Mouse (Mus musculus) c-Kit-positive CD71-positive TER-119-positive erythroid progenitor cells, embryonic 14.5 days (primary cell): ENCODE results near the gene 1700066M21Rik.

Source experiments
- DNase-seq: peaks from one replicate; pipeline ENCODE4 v3.0.0-alpha.2; 2013; ENCODE audit warnings: low spot score

Gene 1700066M21Rik

DNA sequence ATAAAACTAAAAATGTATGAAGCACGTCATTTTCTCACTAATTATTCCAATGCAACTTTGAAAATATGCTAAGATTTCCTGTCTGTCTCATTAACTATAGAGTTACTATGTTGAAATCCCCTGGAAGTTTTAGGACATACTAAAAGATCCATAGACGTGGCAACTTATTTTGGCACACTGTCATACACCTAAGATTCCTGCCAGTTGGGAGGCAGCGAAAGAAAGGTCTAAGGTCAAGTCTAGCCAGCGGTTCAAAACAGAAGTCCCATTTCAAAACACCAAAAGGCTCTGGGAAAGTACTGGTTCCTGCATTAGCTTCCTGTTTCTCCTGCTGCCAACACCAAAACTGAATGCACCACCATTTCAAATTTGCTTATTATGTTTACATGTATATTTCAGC lies 15.0 kb downstream of the 1700066M21Rik start:
- DNase-seq: no peak

DNA sequence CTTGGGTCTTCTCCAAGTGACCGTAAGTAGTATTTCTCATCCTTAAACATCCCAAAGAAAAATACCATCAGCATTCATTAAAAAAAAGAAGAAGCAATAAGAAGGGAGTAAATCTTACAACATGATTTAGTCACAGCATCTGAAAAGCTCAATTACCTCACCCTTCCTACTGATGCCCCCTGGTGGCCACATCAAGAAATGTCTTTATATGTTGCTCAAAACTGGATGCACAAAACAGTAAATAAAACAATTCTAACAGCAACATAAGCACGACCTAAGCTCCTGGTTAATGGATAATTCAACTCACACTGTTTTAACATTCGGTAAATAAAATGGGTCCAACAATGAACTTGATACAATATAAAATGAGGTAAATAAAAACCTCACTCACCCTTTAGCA lies 16.6 kb downstream of the 1700066M21Rik start:
- DNase-seq: peak; percentile 53

DNA sequence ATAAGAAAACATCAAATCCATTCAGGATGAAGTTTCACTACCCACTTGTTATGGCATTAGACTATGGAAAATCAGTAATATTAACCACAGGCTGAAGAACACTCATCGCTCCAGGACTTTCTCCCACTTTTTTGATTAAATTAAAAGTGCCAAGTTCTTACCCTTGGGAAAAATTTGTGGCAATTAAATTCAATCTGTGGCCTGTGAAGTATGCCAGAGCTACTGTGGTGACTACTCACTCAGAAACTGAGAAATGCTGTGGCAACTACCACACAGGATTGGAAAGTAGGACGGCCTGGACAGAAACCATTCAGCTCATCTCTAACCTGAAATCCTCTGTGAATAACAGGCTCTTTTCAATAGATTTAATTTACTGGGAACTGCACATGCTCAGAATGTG lies 22.9 kb downstream of the 1700066M21Rik start:
- DNase-seq: no peak

GRCm38 (mm10) chr1:57400877-57401276 lies 23.5 kb downstream of the 1700066M21Rik start:
- no peak for DNase-seq

- no peak for DNase-seq
These were observed 24.7 kb downstream of the 1700066M21Rik start for GRCm38 (mm10) chr1:57402116-57402515.

- peak; percentile 82 for DNase-seq
These were observed 29.0 kb downstream of the 1700066M21Rik start, which contains the start of the genes Maip1 and Tyw5 for GRCm38 (mm10) chr1:57406187-57407151. Gene Maip1 (plus strand): TSS chr1:57406328. Gene Tyw5 (minus strand): TSS chr1:57407101.

DNA sequence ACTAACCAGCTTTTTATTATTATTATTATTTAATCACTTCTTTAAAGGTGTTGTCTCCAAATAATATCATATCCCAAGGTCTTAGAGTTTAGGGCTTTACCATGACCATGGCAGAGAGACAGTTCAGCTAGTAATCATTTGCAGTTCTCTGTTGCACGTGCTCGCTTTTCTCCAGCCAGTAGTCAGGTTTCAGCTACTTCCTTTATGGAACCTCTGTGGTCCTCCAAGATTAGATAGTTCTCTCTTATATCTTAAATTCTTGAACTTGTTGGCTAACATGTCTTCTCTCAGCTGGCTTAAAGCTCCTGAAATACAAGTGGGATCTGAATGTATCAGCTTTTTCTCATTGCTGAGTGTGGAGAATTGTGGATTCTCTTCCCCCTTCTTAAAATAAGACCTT lies 31.6 kb downstream of the 1700066M21Rik start:
- DNase-seq: no peak

DNA sequence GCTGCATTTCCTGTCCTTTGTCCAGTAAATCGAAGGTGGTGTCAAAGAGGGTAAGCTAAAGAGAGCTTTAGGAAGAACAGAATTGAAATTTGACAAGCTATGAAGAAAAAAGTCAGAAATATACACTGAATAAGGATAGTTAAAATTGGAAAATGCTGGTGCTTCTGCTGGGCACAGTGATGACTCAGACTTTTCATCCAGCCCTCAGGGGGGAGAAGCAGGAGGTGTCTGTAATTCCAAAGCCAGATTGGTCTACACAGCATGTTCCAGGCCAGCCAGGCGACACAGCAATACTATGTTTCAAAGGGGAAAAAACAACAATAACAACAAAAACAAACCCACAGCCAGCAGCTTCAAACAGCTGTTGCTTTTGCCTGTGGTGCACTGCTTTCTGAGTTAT lies 36.0 kb downstream of the 1700066M21Rik start:
- no peak for DNase-seq

- no peak for DNase-seq
These were observed 46.3 kb downstream of the 1700066M21Rik start for GRCm38 (mm10) chr1:57423696-57424095.

DNA sequence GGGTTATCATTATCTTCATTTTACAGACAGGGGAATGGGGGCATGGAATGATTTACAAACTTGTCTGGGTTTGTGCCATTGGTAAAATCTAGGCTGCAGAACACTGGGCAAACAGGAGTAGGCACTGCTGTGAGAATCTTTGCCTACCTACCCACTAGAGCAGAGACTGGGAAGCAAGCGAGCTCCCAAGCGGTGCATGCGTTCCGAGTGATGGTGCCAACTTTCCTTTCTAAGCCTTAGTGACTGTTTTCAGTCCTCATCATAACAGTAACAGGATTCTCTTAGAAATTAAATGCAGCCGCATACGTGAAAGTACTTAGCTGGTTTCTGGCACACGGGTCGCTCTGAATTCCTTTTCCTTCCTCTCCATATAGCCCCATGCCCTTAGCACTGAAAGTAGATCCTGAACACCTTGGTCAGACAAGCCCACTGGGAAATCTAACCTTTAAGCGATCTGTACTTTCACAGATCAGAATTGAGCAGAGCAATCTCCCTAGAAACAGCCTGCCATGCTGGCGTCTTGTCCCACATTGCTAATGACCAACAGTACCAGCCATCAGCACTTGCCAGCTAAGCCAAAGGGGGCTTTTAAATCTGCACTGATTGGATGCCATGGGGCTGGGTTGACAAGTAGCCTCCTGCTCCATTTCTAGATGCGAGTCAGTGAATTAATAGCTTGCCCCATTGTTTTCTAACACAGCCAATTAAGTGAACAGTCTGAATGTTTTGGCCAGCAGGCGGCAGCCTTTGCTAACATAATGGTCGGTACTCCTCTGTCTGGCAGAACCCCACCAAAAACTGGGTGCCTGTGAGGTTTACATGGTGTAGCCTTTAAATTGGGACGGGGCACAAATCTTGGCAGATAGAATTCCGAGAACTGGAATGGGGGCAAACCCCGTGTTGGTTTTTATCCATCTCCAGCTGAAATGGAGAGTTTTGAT lies 51.2 kb downstream of the 1700066M21Rik start:
- DNase-seq: peak; percentile 53

DNA sequence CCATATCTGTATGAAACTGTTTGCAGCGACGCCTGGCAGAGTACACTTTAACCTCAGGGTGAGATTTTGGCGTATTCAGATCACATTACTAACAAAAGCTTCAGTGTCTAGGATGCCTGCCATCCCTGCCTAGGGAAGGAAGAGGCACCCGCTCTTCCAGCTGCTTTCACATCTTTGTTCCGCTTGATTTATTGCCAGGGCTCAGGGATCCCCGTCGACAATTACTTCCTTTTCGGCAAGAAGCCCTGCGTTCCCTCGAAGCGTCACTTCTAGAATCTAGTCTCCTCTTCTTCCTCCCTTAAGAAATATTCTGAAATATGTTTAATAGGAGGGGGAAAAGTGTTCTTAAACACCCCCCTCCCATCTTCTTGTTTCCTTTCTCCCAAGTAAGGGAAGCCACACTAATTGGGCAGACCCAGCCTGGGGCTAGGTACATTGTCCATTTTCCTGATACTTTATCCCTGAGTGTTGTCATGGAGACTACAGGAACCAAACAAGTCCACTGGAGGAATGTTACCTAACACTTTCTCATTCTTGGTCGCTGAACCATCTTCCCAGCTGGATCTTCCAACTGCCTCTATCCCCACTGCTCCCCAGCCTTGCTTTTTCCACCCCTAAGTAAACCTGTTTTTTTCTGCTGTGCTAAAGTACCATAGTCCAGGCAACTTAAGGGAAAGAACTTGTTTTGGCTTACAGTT lies 52.5 kb downstream of the 1700066M21Rik start:
- no peak for DNase-seq

DNA sequence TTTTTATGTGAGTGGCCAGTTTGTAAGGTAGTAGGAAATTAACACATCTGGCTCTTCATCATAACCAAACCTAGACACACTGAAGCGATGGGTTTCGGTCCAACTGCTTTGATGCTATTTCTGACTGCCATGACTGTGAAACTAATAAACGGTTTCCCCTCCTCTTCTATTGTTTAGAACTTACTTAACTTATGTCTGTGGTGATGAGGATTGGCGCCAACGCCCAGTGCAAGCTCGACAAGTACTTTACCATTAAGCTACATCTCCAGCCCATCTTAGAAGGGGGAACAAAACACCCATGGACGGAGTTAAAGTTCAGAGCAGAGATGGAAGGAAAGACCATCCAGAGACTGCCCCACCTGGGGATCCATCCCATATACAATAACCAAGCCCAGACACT lies 55.7 kb downstream of the 1700066M21Rik start:
- DNase-seq: no peak
